Mouse (Mus musculus) cerebellum, postnatal 10 days (tissue): ENCODE measurements at regions not wholly inside any gene's neighbourhood (a gene's known extent, or its start where the extent isn't known, plus 50 kb on each side); places are given as distances from the start of the nearest gene placed in this dataset.

Source experiments
- DNase-seq, 2 experiments: peaks; one replicate each; pipeline ENCODE4 v3.0.0; 2021; ENCODE audit warnings: mixed read lengths in 2 of 2

DNA sequence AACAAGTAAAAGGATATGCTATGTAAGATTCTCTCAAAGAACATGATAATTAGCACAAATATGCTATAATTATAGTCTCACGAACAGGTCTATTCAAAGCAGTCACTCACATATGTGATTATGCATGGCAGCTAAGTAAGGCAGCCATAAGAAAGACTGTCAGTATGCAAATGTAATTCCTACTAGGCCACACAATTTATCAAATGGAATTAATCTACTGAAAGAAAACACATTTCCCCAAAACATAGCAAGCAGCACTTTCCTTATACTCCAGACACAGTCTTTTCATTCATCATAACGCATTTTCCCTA is 1242.3 kb downstream of the Zfp704 start:
- DNase-seq: no peak

DNA sequence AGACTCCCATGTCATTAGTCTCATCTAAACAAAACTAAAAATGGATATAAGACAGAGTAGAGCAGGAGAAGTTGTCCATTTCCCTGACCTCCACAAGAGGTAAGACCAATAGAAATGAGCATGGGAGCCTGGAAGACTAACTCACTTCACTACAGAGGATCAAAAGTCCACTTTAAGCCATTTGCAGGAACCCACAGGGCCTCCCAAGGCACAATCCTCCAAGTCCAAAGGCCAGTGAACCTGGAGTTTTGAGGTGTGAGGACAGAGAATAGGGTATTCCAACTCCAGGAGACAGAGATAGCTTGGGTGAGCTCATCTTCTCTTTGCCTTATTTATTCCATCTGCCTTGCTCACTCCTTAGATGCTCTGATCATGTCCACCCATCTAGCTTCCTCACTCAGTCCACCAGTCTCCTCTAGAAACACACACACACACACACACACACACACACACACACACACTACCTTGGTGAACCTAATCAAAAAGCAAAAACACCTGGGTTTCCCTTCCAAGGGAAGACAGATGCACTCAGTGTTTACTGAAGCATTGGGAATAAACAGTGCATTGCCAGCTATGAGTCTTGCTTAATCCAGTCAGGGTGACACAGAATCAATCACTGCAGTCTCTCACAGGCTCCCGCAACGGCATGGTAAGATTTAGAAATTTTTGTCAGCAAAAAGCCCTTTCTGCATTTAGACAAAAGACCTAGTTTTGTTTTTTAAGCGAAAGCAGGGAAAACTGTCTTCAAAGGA is 1242.8 kb downstream of the Zfp704 start:
- peak; percentile 2 to 3 for DNase-seq
